Mouse (Mus musculus): Measurements from ENCODE around the gene Mamdc4. TPM values are rescaled to one million over a fixed set of nuclear protein-coding genes. Genes with fewer than 3 reads are reported as not detected.

The Mamdc4 gene
- total RNA-seq, 2 experiments from 2014 or later: 1.7 to 2.6 TPM

- no peak for DNase-seq (ENCODE audit: low spot score in 2 of 2)
These were observed 47.9 kb downstream of the Mamdc4 start for GRCm38 (mm10) chr2:25526510-25527302.

Other genes starting within 250 kb of the Mamdc4 start
- 10 to 100 TPM; 49.0 to 59.9 TPM for gene Man1b1, start 242.5 kb downstream of the Mamdc4 start, total RNA-seq (2021)
- 10 to 100 TPM; 24.7 to 29.4 TPM for gene Dpp7, start 218.5 kb downstream of the Mamdc4 start, total RNA-seq (2021)
- 10 to 100 TPM in 1 of 2 experiments, 1 to 10 TPM in 1; 9.2 to 11.8 TPM for gene Uap1l1, start 209.2 kb downstream of the Mamdc4 start, total RNA-seq (2021)
- 10 to 100 TPM; 11.9 to 15.3 TPM for gene Sapcd2, start 202.5 kb downstream of the Mamdc4 start, total RNA-seq (2021)
- 10 to 100 TPM; 22.3 to 23.4 TPM for gene Entpd2, start 179.0 kb downstream of the Mamdc4 start, total RNA-seq (2021)
- 100 to 1,000 TPM; 402 to 418 TPM for gene Npdc1, start 175.5 kb downstream of the Mamdc4 start, total RNA-seq (2021)
- gene Fut7, start 151.6 kb downstream of the Mamdc4 start, total RNA-seq (2021): under 1 TPM; 0.31 to 0.81 TPM
- gene Abca2, start 146.1 kb downstream of the Mamdc4 start, total RNA-seq (2021): 100 to 1,000 TPM; 140 to 141 TPM
- gene Clic3, start 118.0 kb downstream of the Mamdc4 start, total RNA-seq (2021): under 1 TPM in 1 of 2 experiments, not detected in 1; 0.58 TPM
- 10 to 100 TPM; 52.1 to 57.7 TPM for gene Paxx, start 113.8 kb downstream of the Mamdc4 start, total RNA-seq (2021)
- 100 to 1,000 TPM; 234 to 420 TPM for gene Ptgds, start 104.8 kb downstream of the Mamdc4 start, total RNA-seq (2021)
- gene Lcn12, start 80.9 kb downstream of the Mamdc4 start, total RNA-seq (2021): not detected
- 100 to 1,000 TPM; 130 to 134 TPM for gene Fbxw5, start 74.1 kb downstream of the Mamdc4 start, total RNA-seq (2021)
- gene C8g, start 73.1 kb downstream of the Mamdc4 start, total RNA-seq (2021): 1 to 10 TPM; 1.5 to 1.7 TPM
- 10 to 100 TPM in 1 of 2 experiments, 1 to 10 TPM in 1; 9.8 to 11.1 TPM for gene Traf2, start 27.9 kb downstream of the Mamdc4 start, total RNA-seq (2021)
- gene Edf1, start 17.0 kb downstream of the Mamdc4 start, total RNA-seq (2021): 100 to 1,000 TPM; 214 to 226 TPM
- gene Phpt1, start 379 bp upstream of the Mamdc4 start, total RNA-seq (2021): 10 to 100 TPM; 81.2 to 83.8 TPM
- gene Ajm1, start 6.9 kb upstream of the Mamdc4 start, total RNA-seq (2021): 100 to 1,000 TPM in 1 of 2 experiments, 10 to 100 TPM in 1; 99.8 to 103 TPM
- 100 to 1,000 TPM; 105 to 107 TPM for gene Rabl6, start 33.7 kb upstream of the Mamdc4 start, total RNA-seq (2021)
- gene Ccdc183, start 42.8 kb upstream of the Mamdc4 start, total RNA-seq (2021): not detected
- gene Tmem141, start 47.2 kb upstream of the Mamdc4 start, total RNA-seq (2021): 10 to 100 TPM; 25.0 TPM
- 1 to 10 TPM; 1.0 to 1.4 TPM for gene Fcna, start 53.2 kb upstream of the Mamdc4 start, total RNA-seq (2021)
- not detected for gene Lcn8, start 78.3 kb upstream of the Mamdc4 start, total RNA-seq (2021)
- not detected for gene Lcn5, start 83.1 kb upstream of the Mamdc4 start, total RNA-seq (2021)
- gene Lcn6, start 101.9 kb upstream of the Mamdc4 start, total RNA-seq (2021): not detected
- not detected for gene Lcn10, start 107.9 kb upstream of the Mamdc4 start, total RNA-seq (2021)
- gene Obp2a, start 125.2 kb upstream of the Mamdc4 start, total RNA-seq (2021): not detected
- 10 to 100 TPM; 80.9 to 82.5 TPM for gene Bmyc, start 131.9 kb upstream of the Mamdc4 start, total RNA-seq (2021)
- not detected for gene Obp2b, start 162.2 kb upstream of the Mamdc4 start, total RNA-seq (2021)
- gene Lcn3, start 190.7 kb upstream of the Mamdc4 start, total RNA-seq (2021): not detected
- not detected for gene Lcn11, start 202.2 kb upstream of the Mamdc4 start, total RNA-seq (2021)
- gene Gm13539, start 207.4 kb upstream of the Mamdc4 start, total RNA-seq (2021): not detected
- not detected for gene Glt6d1, start 241.0 kb upstream of the Mamdc4 start, total RNA-seq (2021)
- not detected for gene Lcn9, start 248.3 kb upstream of the Mamdc4 start, total RNA-seq (2021)

All from layer of hippocampus, postnatal 14 days (tissue).